Mouse (Mus musculus) brain, embryonic 14.5 days (tissue): ENCODE data around the gene Slc9a3.

Experiments
- CTCF ChIP-seq: fragments of 200-500 bp; IDR thresholded peaks from 2 replicates; pipeline ENCODE4 v1.5.1; 2012; ENCODE audit warnings: inconsistent platforms, mild to moderate bottlenecking, moderate library complexity, borderline replicate concordance; ENCODE audit not compliant: insufficient read depth, insufficient read length; ENCODE audit errors: extremely low read depth
- POLR2A ChIP-seq: fragments of 200-500 bp; IDR thresholded peaks from 2 replicates; pipeline ENCODE4 v1.6.1; 2012; ENCODE audit warnings: mild to moderate bottlenecking, inconsistent platforms, borderline replicate concordance; ENCODE audit not compliant: poor library complexity, insufficient read depth, insufficient read length, severe bottlenecking; ENCODE audit errors: extremely low read depth

DNA sequence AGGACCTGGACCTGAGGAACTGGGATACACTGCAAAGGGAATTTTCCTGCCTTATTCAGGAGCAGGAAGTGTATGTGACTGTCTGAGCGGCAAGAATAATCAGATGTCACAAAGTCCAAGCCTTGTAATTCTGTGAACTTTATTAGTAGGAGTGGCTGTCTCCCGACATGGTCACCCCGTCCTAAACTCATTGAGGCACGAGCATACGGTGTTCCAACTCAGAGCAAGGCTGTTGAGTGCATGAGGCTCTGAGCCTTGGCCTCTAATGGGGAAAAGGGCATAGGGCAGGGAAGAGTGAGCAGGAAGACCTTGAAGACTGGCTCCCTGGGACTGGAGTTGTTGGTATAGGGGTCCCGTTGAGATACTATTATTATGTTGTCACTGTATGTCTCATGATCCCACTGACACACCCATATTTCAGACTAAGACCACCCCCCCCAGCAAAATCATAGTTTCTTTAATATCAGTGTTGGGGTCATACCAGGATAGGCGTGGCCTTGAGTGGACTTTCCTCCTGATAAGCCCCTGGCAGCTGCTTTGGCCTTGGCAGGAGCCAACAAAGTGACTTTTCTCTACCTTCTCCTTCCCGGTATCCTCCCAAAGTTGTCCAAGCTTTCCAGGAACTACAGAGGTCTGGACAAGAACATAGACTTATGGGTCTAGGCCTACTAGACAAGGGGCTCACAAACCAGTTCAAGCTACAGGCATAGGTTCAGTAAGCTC, 19.0 kb upstream of the Slc9a3 start:
- no peak for TF ChIP-seq CTCF
- no peak for TF ChIP-seq POLR2A
